Mouse (Mus musculus): ENCODE data around the gene Klf9.

GRCm38 (mm10) chr19:23178533-23178932 is 37.5 kb downstream of the Klf9 start:
- TF ChIP-seq POLR2A (IDR thresholded peaks at IDR 0.05; ENCODE audit: borderline replicate concordance, control insufficient read depth, low read depth, low read length) (no peak), CTCF (IDR thresholded peaks at IDR 0.05; ENCODE audit: control insufficient read depth, insufficient read depth, low read length) (no peak)

Measured in bone marrow, adult 2 months (tissue).